In genomic region chr12:98757636-98758035, GRCm38 (mm10) we compare ENCODE assay signal across 27 mouse cellular contexts. TPM values are rescaled to one million over a fixed set of nuclear protein-coding genes. Genes with fewer than 3 reads are reported as not detected.
DNase-seq lines count a peak whose midpoint lies in the region; ATAC-seq and TF ChIP-seq lines count a peak whose summit lies in the region.
"Had no signal": no experiment of that assay in that cellular context is flagged by ENCODE, and none has a peak within 500 bp of the region (broad histone marks: within the 10 kb centered on the region; RNA-seq: fewer than 3 reads in every experiment).

No protein-coding gene starts in this region.

- no peak overlapping the region for H3K9ac ChIP-seq in heart, postnatal 0 days (replicated peaks; ENCODE audit: low read depth, low read length)
- H3K9ac ChIP-seq in lung, embryonic 14.5 days: no peak overlapping the region
- no peak overlapping the region for H3K9ac ChIP-seq in stomach, postnatal 0 days (ENCODE audit: low read length)
- H3K9ac ChIP-seq: embryonic facial prominence, embryonic 13.5 days; forebrain, embryonic 13.5 days; heart, embryonic 12.5 days; liver, embryonic 15.5 days; midbrain, embryonic 12.5 days; neural tube, embryonic 15.5 days; stomach, embryonic 15.5 days had no signal

- no peaks in the 10 kb centered on the region for H3K9me3 ChIP-seq in heart, postnatal 0 days (replicated peaks; ENCODE audit: control insufficient read depth, low read length)
- no peaks in the 10 kb centered on the region for H3K9me3 ChIP-seq in lung, embryonic 14.5 days (ENCODE audit: low read depth, low read length)
- H3K9me3 ChIP-seq in stomach, postnatal 0 days (ENCODE audit: control insufficient read depth, low read length): no peaks in the 10 kb centered on the region
- H3K9me3 ChIP-seq: embryonic facial prominence, embryonic 13.5 days; forebrain, embryonic 13.5 days; heart, embryonic 12.5 days; limb, embryonic 10.5 days; liver, embryonic 15.5 days; midbrain, embryonic 12.5 days; neural tube, embryonic 15.5 days; stomach, embryonic 15.5 days had no signal

- no peak overlapping the region for H3K4me3 ChIP-seq in heart, postnatal 0 days (ENCODE audit: low read depth, low read length)
- no peak overlapping the region for H3K4me3 ChIP-seq in lung, embryonic 14.5 days (ENCODE audit: low read depth, low read length)
- H3K4me3 ChIP-seq in lung, adult 2 months (replicated peaks; ENCODE audit: extremely low read depth, low read depth, low read length): no peak overlapping the region
- no peak overlapping the region for H3K4me3 ChIP-seq in stomach, postnatal 0 days (ENCODE audit: low read depth, low read length)
- H3K4me3 ChIP-seq: embryonic facial prominence, embryonic 13.5 days; erythroblast, embryonic 14.5 days; forebrain, embryonic 13.5 days; heart, embryonic 12.5 days; limb, embryonic 10.5 days; liver, embryonic 15.5 days; midbrain, embryonic 12.5 days; neural tube, embryonic 15.5 days; stomach, embryonic 15.5 days had no signal

- peaks cover 77% of the 10 kb centered on the region for H3K36me3 ChIP-seq in heart, postnatal 0 days (replicated peaks; ENCODE audit: control insufficient read depth, insufficient read depth, low read length)
- H3K36me3 ChIP-seq in lung, embryonic 14.5 days (ENCODE audit: insufficient read depth): peaks cover 89% of the 10 kb centered on the region
- H3K36me3 ChIP-seq in stomach, postnatal 0 days (ENCODE audit: control insufficient read depth, insufficient read depth, low read length): 0 out of 2 replicates have a peak, but pooled peaks cover 2% of the 10 kb centered on the region

- DNase-seq in adrenal gland, postnatal 14 days: peak; percentile 31
- DNase-seq in adrenal gland, adult 2 months: no peak
- no peak for DNase-seq in heart, postnatal 0 days (ENCODE audit: low spot score)
- DNase-seq in heart, postnatal 25 days (ENCODE audit: low spot score): no peak
- no peak for DNase-seq in lung, embryonic 14.5 days
- DNase-seq in lung, adult 2 months: no peak
- peak; percentile 27 for DNase-seq in stomach, postnatal 0 days (ENCODE audit: low spot score)
- DNase-seq: cerebellum, adult 2 months; cerebellum, postnatal 36 days; embryo, embryonic 11 days; kidney, adult 18-20 months; liver; lung, postnatal 10 days; right cerebral cortex, adult 18-20 months; thymus, adult 18-20 months; thymus, postnatal 36 days had no signal

- no peaks in the 10 kb centered on the region for H3K27me3 ChIP-seq in heart, postnatal 0 days (ENCODE audit: control insufficient read depth, insufficient read depth, low read length)
- no peaks in the 10 kb centered on the region for H3K27me3 ChIP-seq in lung, embryonic 14.5 days (ENCODE audit: insufficient read depth, low read length)
- H3K27me3 ChIP-seq in stomach, postnatal 0 days (ENCODE audit: control insufficient read depth, insufficient read depth, low read length): no peaks in the 10 kb centered on the region
- H3K27me3 ChIP-seq: embryonic facial prominence, embryonic 13.5 days; forebrain, embryonic 13.5 days; heart, embryonic 12.5 days; liver, embryonic 15.5 days; midbrain, embryonic 12.5 days; neural tube, embryonic 15.5 days; stomach, embryonic 15.5 days had no signal

- no peak for ATAC-seq in heart, postnatal 0 days (ENCODE audit: insufficient read depth, low read depth)
- ATAC-seq in lung, embryonic 14.5 days (ENCODE audit: insufficient read depth): no peak
- ATAC-seq in stomach, postnatal 0 days (ENCODE audit: low FRiP score, low TSS enrichment): 0 out of 2 replicates have a peak, but pooled peaks have one; percentile 42
- no peak for ATAC-seq in frontal cortex, adult (ENCODE audit: low TSS enrichment)
- ATAC-seq: CD4-positive, CD25-positive, alpha-beta regulatory T cell, adult 4 months; forebrain, embryonic 13.5 days had no signal

- no peaks in the 10 kb centered on the region for H3K4me1 ChIP-seq in heart, postnatal 0 days (ENCODE audit: control insufficient read depth, insufficient read depth)
- H3K4me1 ChIP-seq in lung, embryonic 14.5 days (ENCODE audit: insufficient read depth): no peaks in the 10 kb centered on the region
- H3K4me1 ChIP-seq in lung, adult 2 months (ENCODE audit: control insufficient read depth, insufficient read depth, low read length): peaks cover 2% of the 10 kb centered on the region
- H3K4me1 ChIP-seq in stomach, postnatal 0 days (replicated peaks; ENCODE audit: control insufficient read depth, insufficient read depth): no peaks in the 10 kb centered on the region
- H3K4me1 ChIP-seq: embryonic facial prominence, embryonic 13.5 days; forebrain, embryonic 13.5 days; heart, embryonic 12.5 days; limb, embryonic 10.5 days; liver, embryonic 15.5 days; midbrain, embryonic 12.5 days; stomach, embryonic 15.5 days had no signal

- no peak for TF ChIP-seq EP300 in heart, postnatal 0 days (IDR thresholded peaks at IDR 0.05; ENCODE audit: low read depth)
- TF ChIP-seq EP300 in stomach, postnatal 0 days (optimal IDR thresholded peaks at IDR 0.05): no peak

- H3K27ac ChIP-seq in heart, postnatal 0 days (ENCODE audit: low read depth): no peak overlapping the region
- H3K27ac ChIP-seq in lung, embryonic 14.5 days (ENCODE audit: low read depth): no peak overlapping the region
- H3K27ac ChIP-seq in stomach, postnatal 0 days (replicated peaks): no peak overlapping the region
- H3K27ac ChIP-seq: embryonic facial prominence, embryonic 13.5 days; forebrain, embryonic 13.5 days; limb, embryonic 10.5 days; liver, embryonic 15.5 days; midbrain, embryonic 12.5 days; neural tube, embryonic 15.5 days; stomach, embryonic 15.5 days had no signal

- intact Hi-C loops in heart, postnatal 25 days (cut with DNase I): no loop called here

- 74% methylated on average over 6 of the region's 6 CpGs for WGBS in heart, postnatal 0 days
- WGBS in lung, embryonic 14.5 days: 82% methylated on average over 6 of the region's 6 CpGs
- WGBS in lung, adult 2 months: 74% methylated on average over 6 of the region's 6 CpGs
- 71% methylated on average over 6 of the region's 6 CpGs for WGBS in stomach, postnatal 0 days

- TF ChIP-seq CTCF in heart, postnatal 0 days (IDR thresholded peaks at IDR 0.05; ENCODE audit: low read depth): 0 out of 2 replicates have a peak, but pooled peaks have one; percentile 13
- TF ChIP-seq CTCF in lung, embryonic 14.5 days (IDR thresholded peaks at IDR 0.05; ENCODE audit: low read depth): 0 out of 2 replicates have a peak, but pooled peaks have one; percentile 8
- TF ChIP-seq CTCF in lung, adult 2 months (IDR thresholded peaks at IDR 0.05; ENCODE audit: insufficient read depth, low read length): no peak
- TF ChIP-seq CTCF in stomach, postnatal 0 days (IDR thresholded peaks at IDR 0.05; ENCODE audit: low read depth): peak; percentile 54

- H3K4me2 ChIP-seq in heart, postnatal 0 days (ENCODE audit: low read depth, low read length): no peak overlapping the region
- no peak overlapping the region for H3K4me2 ChIP-seq in lung, embryonic 14.5 days
- H3K4me2 ChIP-seq in stomach, postnatal 0 days (replicated peaks; ENCODE audit: low read depth): no peak overlapping the region
- H3K4me2 ChIP-seq: embryonic facial prominence, embryonic 13.5 days; forebrain, embryonic 13.5 days; heart, embryonic 12.5 days; liver, embryonic 15.5 days; midbrain, embryonic 12.5 days; neural tube, embryonic 15.5 days; stomach, embryonic 15.5 days had no signal

- no peak for TF ChIP-seq POLR2A in lung, adult 2 months (IDR thresholded peaks at IDR 0.05; ENCODE audit: borderline replicate concordance, extremely low read depth, low read depth, low read length)

RNA-seq across cellular contexts. Expression of gene Zc3h14, which starts 10.9 kb away (rescaled TPM):
- total RNA-seq in adrenal gland, postnatal 14 days (2021): 81.2 and 89.7 TPM in 2 replicates
- 100 to 1,000 TPM in 1 of 2 experiments, 10 to 100 TPM in 1; 80.8 to 107 TPM for total RNA-seq in adrenal gland, adult 2 months (2021)
- 15.1 and 17.2 TPM in 2 replicates for polyA plus RNA-seq in adrenal gland, adult 2 months (2012; rRNA removed)
- total RNA-seq in heart, postnatal 0 days (2014; rRNA removed; ENCODE audit: low replicate concordance): 73.1 TPM in 2 replicates
- polyA plus RNA-seq in heart, postnatal 0 days (2015; fragmentation: Nextera tagmentation; extraction: Ambion mirVana): 64.4 and 64.6 TPM in 2 replicates
- total RNA-seq in heart, postnatal 25 days (2021): 10 to 100 TPM; 61.4 to 62.6 TPM
- polyA plus RNA-seq in lung, embryonic 14.5 days (2014; fragmentation: Nextera tagmentation; extraction: Ambion mirVana): 154 and 155 TPM in 2 replicates
- 34.5 and 48.0 TPM in 2 replicates for polyA plus RNA-seq in lung, adult 2 months (2012; rRNA removed)
- polyA plus RNA-seq in stomach, postnatal 0 days (2015; fragmentation: Nextera tagmentation; extraction: Ambion mirVana): 47.7 and 49.3 TPM in 2 replicates

RNA-seq across cellular contexts. Expression of gene Ptpn21, which starts 20.4 kb away (rescaled TPM):
- total RNA-seq in adrenal gland, postnatal 14 days (2021): 18.5 and 19.8 TPM in 2 replicates
- 10 to 100 TPM; 15.3 to 24.1 TPM for total RNA-seq in adrenal gland, adult 2 months (2021)
- 18.6 and 19.8 TPM in 2 replicates for polyA plus RNA-seq in adrenal gland, adult 2 months (2012; rRNA removed)
- total RNA-seq in heart, postnatal 0 days (2014; rRNA removed; ENCODE audit: low replicate concordance): 8.7 and 16.0 TPM in 2 replicates
- 5.4 and 6.0 TPM in 2 replicates for polyA plus RNA-seq in heart, postnatal 0 days (2015; fragmentation: Nextera tagmentation; extraction: Ambion mirVana)
- total RNA-seq in heart, postnatal 25 days (2021): 10 to 100 TPM; 29.6 to 31.6 TPM
- polyA plus RNA-seq in lung, embryonic 14.5 days (2014; fragmentation: Nextera tagmentation; extraction: Ambion mirVana): 13.4 and 14.5 TPM in 2 replicates
- polyA plus RNA-seq in lung, adult 2 months (2012; rRNA removed): 29.0 and 38.6 TPM in 2 replicates
- 5.5 and 6.6 TPM in 2 replicates for polyA plus RNA-seq in stomach, postnatal 0 days (2015; fragmentation: Nextera tagmentation; extraction: Ambion mirVana)
- polyA plus RNA-seq: erythroblast, embryonic 14.5 days had no signal

Comparison
In these comparisons a context has a peak if more than half of its experiments do, and no peak if none do; other contexts are left out.
1. DNase-seq: peak in adrenal gland, postnatal 14 days (single experiment) and stomach, postnatal 0 days (single experiment); none in adrenal gland, adult 2 months (single experiment), heart, postnatal 0 days (single experiment), heart, postnatal 25 days (single experiment), lung, embryonic 14.5 days (single experiment) and lung, adult 2 months (single experiment).